Mouse (Mus musculus) layer of hippocampus, postnatal 25 days (tissue): ENCODE results near the gene Gtsf1. TPM values are rescaled to one million over a fixed set of nuclear protein-coding genes. Genes with fewer than 3 reads are reported as not detected.
"Not testable (repeated sequence)": the region's sequence is repeated elsewhere in the genome, so short reads cannot be mapped to it uniquely, and the experiment has no call there.

Experiments used
- DNase-seq, 2 experiments: peaks; one replicate each; pipeline ENCODE4 v3.0.0; 2022; ENCODE audit warnings: mixed read lengths in 2 of 2, low spot score in 1 of 2; ENCODE audit errors: extremely low spot score in 1 of 2
- total RNA-seq, 2 experiments: library from RNA; stranded (reverse); gene quantifications; 2 replicates each; pipeline ENCODE4 v1.2.3; 2021

Gene Gtsf1
- not detected for total RNA-seq

DNA sequence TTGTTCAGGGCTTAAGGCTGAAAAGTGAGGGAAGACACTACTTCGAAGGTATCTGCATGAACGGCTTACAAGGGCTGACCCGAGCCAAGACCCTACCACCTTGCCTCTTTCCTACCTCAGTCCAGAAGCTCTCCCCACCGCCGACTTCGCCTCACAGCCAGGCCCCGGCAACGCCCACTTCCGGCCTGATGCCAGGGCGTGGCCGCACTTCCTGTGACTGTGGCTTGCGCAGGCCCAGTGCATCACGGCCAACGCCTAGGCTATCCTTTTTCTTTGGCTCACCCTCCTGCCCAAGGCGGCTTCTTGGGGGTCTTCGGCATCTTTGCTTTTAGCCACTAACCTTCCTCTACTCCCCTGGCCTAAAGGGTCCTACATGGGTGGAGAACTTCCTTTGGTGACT, at the start of gene Gtsf1:
Gtsf1 (minus strand) TSS at position 230 of the 400 bp plus-strand sequence.
- DNase-seq = no peak

DNA sequence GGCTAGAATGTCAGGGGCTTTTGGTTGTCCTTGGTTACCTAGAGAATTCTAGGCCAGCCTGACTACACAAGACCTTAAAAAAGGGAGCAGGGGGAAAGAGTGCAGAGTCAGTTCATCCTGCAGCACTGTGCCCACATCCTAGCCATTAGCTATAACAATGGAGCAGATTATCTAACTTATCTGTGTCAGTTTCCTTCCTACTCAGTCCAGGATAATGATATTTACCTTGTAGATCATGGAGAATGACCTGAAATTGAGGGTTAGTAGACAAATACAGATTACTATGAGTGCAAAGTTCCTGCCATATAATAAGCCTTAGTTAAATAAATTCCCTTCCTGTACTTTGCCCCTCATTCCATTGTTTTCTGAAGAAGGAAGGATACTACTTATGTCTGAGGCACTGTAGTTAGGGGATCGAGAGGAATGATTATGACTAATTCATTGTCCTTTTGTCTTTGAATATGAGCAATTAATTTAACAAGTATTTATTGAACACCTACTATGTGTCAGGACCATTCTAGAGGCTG, 48.9 kb upstream of the Gtsf1 start:
- DNase-seq = no peak

DNA sequence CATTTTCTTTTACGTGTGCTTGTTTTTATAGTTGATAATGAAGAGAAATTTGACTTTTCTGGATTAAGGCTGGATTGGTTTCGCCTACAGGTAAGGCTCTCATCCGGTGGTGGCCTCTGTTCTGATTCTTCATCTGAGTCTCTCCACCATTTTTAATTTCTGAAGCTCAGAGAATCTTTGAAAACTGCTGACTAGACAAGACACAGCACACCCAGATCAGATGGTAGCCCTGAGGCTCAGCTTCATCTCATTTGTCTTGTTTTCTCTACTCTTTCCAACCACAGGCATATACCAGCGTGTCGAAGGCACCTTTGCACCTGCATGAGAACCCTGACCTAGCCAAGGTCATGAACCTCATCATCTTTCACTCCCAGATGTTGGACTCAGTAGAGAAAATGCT, 43.5 kb upstream of the Gtsf1 start:
- DNase-seq = no peak

DNA sequence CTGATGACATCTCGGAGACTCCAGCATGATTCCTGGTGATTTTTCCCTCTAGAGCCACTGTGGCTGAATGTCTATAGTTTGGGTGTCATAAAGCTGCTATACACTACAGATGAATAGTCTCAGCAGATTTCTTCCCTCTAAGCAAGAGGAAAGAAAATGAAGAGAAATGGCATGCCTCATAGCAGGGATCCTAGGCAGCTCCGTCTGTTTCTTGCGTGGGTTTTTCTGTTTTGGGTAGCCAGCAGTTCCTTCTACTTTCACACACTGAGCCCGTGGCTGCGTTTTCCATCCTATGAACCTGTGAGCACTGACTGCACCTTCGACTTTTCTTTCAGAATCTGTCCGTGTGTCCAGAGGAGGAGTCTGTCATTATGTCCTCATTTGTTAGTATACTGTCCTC, 42.9 kb upstream of the Gtsf1 start:
- DNase-seq = no peak

DNA sequence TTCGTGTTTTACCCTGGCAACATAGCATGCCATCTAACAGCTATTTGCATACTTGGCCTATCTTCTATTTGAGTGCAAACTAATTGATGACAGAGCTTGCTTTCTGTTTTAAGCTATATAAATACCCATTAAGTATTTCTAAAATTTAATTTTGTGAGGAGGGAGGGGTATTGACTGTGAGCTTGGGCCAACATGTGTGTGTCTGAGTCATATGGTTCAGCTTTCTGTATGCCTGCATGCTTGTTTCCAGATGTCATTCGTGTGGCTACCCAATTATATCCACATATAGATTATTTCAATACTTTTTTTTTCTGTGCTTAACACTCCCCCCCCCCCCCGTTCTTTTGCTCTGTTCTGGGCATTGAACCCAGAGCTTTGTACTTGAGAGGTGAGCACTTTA, 42.0 kb upstream of the Gtsf1 start:
- DNase-seq = no peak

DNA sequence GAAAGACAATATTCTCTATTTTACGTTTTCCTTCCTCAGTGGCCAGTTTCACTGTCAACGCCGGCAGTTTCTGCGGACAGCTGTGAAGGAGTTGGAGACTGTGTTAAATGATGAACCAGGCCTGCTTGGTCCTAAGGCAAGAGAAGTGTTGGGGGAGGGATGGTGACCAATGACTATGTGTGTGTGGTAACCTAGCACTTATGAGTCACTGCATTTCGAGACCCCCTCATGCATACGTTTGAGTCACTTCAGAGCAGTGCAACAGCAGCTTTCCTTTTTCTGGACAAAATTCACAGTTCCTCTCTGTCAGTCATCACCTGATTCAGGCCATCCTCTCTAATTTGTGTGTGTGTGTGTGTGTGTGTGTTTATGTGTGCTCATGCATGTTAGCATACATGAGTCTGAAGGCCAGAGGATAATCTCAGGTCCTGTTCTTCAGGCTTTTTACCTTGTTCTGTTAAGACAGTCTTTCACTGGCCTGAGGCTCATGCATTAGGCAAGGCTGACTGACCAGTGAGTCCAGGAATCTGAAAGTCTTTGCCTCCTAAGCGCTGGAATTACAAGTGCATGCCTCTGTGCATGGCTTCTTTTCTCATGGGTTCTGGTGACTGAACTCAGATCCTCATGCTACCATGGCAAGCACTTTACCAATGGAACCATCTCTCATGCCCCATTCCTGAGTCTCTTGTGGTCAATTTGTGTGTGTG, 41.4 kb upstream of the Gtsf1 start:
- DNase-seq = no peak

DNA sequence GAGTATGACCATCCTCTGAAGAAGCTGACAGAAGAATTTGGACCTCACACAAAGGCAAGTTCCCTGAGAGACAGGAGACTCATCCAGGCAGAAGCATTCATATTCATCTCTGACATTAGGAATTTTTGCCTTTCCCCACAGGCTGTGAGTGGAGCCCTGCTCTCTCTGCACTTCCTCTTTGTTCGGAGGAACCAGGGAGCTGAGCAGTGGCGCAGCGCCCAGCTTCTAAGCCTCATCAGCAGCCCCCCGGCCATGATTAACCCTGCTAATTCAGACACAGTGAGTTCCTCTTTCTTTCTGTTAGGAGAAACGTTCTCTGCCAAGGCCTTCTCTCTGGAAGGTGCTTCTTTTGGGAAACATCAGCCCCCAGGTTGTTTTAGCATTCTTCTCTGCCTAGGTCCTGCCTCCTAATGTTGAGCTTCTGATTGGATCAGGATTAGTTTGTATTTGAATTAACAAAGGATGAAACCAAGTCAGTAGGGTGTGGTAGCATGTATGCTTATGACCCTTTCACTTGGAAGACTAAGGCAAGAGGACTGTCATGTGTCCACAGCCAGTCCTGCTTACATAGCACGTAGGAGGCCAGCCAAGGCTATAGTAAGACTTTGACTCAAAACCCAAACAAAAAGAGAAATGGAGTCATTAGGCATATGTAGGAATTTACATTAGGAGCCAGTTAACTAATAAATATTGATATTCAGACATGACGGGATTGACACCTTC, 32.4 kb upstream of the Gtsf1 start:
- DNase-seq = no peak

DNA sequence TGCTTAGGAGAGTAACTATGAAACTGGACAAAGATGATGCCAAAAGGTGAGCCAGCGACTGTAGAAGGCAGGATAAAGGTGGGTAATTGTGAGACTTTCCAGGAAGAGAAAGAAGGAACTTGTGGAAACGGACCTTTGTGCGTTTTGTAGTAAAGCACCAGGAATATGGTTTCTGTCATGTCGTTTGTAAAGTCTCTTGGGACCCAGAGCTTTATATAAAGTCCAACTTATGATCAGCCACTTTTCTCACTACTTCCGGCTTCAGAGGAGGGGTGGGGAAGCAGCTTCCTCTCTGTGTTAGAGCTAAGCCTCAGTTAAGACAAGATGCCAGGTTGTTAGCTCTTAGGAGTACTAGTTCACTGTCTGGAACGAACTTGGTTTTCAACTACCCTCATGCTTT, 24.2 kb upstream of the Gtsf1 start:
- DNase-seq = no peak

DNA sequence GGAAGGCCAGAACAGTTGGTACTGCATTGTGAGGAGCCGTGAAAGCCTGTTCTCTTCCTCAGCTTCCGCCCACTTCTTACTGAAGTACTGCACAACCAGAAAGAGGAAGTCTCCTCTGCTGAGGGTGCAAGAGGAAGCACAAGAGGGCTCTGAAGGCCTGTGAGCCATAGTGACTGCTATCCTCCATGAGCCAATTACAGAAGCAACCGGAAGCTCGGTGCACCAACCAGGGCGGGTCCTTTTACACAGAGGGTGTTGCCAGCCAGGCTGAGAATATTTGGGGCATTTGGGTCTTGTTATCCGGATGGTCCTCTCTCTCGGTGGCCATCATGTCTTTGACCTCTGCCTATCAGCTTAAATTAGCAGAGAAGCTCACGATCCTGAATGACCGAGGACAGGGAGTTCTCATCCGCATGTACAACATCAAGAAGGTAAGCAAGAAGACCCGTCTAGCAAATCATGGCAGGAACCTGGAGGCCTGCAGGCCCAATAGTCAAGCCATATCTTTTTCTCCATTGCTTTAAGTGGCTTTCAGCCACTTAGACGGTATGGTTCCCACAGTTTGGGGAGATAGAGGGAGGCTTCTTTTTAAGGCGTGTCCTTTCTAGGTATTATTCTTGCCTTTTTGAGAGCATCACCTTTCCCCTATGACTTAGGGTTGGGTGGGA, 23.4 kb upstream of the Gtsf1 start, which contains the start of gene Nckap1l:
Nckap1l (plus strand) TSS at position 244 of the 668 bp plus-strand sequence.
- peak in 1 of 2 experiments; percentile 10 for DNase-seq

DNA sequence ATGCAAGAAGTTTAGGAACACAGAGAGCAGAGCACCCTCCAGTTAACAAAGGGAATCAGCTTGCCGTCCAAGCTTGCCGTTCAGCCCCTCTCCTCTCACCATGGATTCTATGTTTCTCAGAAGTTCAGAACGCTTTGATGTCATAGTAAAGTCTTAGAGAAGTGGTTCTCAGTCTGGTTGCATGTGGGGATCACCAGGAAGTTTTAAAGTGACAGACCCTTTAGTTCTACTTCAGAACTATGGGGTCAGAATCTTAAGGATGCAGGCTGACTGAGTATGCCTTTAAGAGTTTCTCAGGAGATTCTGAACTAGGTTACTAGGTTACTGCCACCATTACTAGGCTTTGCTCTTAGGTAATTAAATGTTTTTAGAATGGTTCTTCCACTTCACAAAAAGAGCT, 18.1 kb upstream of the Gtsf1 start, which contains the start of gene Gtsf2:
Gtsf2 (minus strand) TSS at position 101 of the 400 bp plus-strand sequence.
- no peak for DNase-seq

DNA sequence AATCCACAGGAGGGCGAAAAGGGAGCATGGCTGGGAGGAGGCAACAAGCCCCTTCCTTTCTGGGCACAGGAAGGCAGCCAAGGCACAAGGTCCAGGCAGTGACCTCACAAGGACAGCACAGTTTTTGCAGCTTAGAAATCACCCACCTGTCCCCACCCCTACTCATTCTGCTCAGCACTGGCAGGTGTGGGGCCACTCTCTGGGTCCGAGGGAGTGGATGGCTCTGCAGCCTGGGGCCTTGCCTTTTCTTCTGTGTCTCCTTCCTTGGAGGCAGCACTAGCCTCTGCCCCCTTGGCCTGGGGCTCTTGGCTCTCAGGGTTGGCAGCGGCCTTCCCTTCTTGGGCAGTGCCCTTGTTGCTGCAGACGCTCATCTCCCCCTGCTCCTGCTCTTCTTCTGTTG, 15.7 kb upstream of the Gtsf1 start:
- not testable (repeated sequence) for DNase-seq

DNA sequence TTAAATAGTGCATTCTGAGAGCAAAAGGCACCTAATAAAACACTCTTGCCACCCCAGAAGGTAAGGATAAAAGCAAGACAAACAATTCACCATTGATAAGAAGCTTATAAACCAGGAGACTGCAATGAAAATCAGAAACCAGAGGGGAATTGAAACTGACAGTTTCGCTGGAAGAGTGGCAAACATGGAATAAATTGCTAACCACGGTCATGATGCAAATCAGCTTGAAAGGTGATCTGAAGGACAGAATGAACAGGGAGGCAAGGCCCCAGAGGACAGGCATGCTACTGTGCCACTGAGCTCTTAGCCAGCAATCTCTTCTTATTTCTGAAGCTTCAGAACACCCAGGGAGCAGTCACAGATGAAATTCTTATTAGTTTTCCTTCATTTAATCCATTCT, 3.3 kb downstream of the Gtsf1 start:
- no peak for DNase-seq

DNA sequence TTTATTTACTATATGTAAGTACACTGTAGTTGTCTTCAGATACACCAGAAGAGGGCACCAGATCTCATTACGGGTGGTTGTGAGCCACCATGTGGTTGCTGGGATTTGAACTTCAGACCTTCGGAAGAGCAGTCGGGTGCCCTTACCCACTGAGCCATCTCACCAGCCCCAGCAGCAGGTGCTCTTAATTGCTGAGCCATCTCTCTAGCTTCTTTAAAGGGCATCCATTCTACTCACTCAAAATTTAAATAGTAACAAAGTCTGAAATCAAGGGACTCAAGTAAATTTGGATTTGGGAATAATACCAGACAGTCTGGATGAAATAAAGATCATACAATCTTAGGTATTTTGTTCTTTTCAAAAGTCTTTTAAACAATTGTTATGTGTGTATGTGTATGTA, 24.7 kb downstream of the Gtsf1 start:
- DNase-seq = not testable (repeated sequence)

DNA sequence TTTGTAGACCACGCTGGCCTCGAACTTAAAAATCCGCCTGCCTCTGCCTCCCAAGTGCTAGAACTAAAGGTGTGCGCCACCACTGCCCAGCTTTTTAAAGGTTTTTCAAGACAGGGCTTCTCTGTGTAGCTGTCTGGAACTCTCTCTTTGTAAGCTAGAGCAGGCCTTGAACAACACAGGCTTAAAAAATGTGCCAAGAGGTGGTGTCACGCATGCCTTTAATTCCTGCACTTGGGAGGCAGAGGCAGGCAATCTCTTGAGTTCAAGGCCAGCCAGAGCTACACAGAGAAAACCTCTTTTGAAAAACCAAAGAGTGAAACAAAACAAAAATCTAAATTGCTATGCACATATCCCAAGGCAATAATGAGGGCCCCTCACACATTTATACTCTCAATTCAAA, 28.9 kb downstream of the Gtsf1 start:
- DNase-seq = no peak

DNA sequence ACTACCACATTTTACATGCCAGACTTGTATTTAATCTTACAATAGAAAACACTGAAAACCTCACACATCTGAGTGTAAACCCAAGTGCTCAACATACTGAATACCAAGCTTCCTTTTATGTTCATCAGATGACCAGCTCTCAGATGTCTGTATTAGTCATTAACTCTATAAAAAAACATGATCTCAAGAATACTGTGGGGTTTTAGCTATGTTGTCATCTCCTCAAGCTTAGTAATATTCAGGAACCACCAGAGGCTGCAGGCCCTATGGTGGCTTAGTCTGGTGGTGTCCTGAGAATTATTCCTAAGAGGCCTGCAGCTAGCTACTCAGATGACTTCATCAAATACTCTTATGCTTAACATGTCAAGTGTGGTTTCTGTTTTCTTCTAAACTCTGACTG, 36.7 kb downstream of the Gtsf1 start:
- no peak for DNase-seq

DNA sequence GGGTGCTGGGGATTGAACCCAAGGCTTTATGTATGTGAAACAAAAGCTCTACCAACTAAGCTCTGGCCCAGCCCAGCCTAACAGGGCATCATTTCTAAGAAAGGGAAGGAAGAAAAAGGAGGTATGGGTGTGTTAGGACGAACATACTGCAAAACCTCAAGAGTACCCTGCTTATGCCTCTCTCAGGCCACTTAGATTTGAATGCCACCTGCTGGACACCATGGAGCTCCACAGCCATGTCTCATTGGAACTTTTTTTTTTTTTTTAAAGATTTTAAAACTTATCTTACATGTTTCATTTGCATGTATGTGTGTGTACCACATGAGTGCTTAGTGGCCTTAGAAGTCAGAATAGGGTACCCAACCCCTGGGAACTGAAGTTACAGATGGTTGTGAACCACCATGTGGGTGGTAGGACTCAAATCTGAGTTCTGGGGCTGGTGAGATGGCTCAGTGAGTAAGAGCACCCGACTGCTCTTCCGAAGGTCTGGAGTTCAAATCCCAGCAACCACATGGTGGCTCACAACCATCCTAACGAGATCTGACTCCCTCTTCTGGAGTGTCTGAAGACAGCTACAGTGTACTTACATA, 41.6 kb downstream of the Gtsf1 start:
- DNase-seq = no peak

DNA sequence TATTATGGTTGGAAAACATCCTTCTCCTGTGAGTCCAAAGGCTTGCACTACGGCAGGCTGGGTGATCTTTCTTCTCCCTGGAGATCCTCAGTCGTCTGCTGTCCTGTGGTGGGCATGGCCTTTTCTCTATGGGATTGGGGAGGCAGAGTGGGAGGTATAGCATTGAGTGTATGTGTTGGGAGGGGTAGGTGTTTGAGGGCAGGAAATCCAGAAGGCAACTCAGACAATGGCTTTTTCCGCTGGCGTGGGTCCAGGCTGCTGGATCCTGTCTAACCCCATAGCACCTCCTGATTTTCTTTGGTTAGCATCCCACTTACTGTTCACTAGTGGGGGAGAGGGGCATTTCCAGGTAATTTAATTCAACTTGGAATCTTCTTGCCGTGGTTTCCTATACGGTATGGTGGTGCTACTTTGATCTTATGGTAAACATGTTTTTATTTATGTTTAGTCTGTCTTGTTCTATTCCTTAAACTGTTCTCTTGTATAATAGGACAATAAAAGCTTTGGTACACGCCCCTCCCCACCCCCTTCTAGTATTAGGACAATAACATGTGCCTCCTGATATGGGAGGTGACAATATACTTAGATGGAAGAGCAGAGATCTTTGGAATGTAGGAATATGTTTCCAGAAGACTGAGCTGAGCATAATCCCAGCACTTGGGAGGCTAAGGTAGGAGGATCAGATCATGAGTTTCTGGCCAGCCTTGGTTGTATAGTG, 46.3 kb downstream of the Gtsf1 start:
- no peak for DNase-seq

DNA sequence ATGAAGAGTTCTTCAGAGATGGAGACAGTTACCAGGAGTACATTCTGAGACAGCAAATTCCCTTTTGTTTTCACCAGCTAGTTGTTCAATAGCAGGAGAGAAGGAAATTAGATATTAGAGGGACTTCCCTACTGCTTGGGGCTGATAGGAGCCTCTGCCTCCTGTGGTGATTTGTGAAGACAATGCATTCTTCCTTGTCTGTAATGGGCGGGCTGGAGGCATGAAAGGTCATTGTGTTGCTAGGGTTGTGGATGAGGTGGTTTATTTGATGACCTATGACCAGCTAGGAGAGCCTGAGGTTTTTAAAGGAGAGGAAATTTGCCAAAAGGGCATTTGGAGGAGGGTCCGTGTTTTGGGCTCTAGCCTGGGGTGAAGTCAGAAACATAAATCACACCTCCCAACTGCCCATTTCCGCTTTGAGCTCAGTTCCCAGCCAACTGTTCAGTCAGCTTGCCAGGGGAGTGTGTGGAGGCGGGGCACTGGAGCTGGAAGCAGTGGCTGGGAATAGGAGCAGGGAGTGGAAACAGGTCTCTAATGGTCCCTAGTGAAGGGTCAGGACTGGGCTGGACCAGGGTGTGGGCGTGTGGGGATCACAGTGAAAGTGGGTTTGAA, 47.4 kb downstream of the Gtsf1 start:
- DNase-seq = no peak

DNA sequence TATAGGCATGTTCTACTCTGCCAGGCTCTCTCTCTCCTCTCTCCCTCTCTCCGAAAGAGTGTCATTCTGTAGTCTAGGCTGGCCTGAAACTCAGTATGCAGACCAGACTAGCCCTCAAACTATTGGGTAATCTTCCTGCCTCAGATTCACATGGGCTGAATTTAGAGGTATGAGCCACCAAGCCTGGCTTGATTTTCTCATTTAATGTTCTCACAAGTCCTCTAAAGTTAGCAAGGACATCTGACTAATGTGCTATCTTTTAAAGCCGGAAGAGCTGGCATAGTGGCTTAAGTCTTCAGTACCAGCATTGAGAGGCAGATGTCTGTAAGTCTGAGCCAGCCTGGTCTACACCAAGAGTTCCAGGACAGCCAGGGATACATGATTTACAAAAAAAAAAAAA, 48.2 kb downstream of the Gtsf1 start:
- no peak for DNase-seq
